Mouse (Mus musculus): ENCODE results near the gene Prss45.
"Not testable (repeated sequence)": the region's sequence is repeated elsewhere in the genome, so short reads cannot be mapped to it uniquely, and the experiment has no call there.

Gene Prss45

GRCm38 (mm10) chr9:110834411-110834810 lies at the start of gene Prss45:
Gene Prss45 (plus strand): TSS chr9:110834588.
- no peak for DNase-seq (ENCODE audit: low spot score)

GRCm38 (mm10) chr9:110788169-110788568 lies 46.2 kb upstream of the Prss45 start:
- DNase-seq (ENCODE audit: low spot score), result no peak

- no peak for DNase-seq (ENCODE audit: low spot score)
Observed at GRCm38 (mm10) chr9:110790462-110790861, 43.9 kb upstream of the Prss45 start.

GRCm38 (mm10) chr9:110797013-110797412 lies 37.4 kb upstream of the Prss45 start:
- DNase-seq (ENCODE audit: low spot score), result no peak

GRCm38 (mm10) chr9:110797866-110798265 lies 36.5 kb upstream of the Prss45 start, which contains the start of gene Prss42:
Gene Prss42 (plus strand): TSS chr9:110798166.
- no peak for DNase-seq (ENCODE audit: low spot score)

GRCm38 (mm10) chr9:110800834-110801479 lies 33.4 kb upstream of the Prss45 start:
- DNase-seq (ENCODE audit: low spot score), result no peak

GRCm38 (mm10) chr9:110803294-110803693 lies 31.1 kb upstream of the Prss45 start:
- DNase-seq (ENCODE audit: low spot score), result no peak

- no peak for DNase-seq (ENCODE audit: low spot score)
Observed at GRCm38 (mm10) chr9:110810051-110810450, 24.3 kb upstream of the Prss45 start.

GRCm38 (mm10) chr9:110813789-110814188 lies 20.6 kb upstream of the Prss45 start, which contains the start of gene Prss44:
Gene Prss44 (plus strand): TSS chr9:110813994.
- DNase-seq (ENCODE audit: low spot score), result no peak

GRCm38 (mm10) chr9:110820546-110820945 lies 13.8 kb upstream of the Prss45 start:
- not testable (repeated sequence) for DNase-seq (ENCODE audit: low spot score)

- no peak for DNase-seq (ENCODE audit: low spot score)
Observed at GRCm38 (mm10) chr9:110821436-110821835, 13.0 kb upstream of the Prss45 start.

GRCm38 (mm10) chr9:110825426-110825825 lies 9.0 kb upstream of the Prss45 start:
- DNase-seq (ENCODE audit: low spot score), result no peak

GRCm38 (mm10) chr9:110825832-110826231 lies 8.6 kb upstream of the Prss45 start:
- no peak for DNase-seq (ENCODE audit: low spot score)

- no peak for DNase-seq (ENCODE audit: low spot score)
Observed at GRCm38 (mm10) chr9:110826390-110826789, 8.0 kb upstream of the Prss45 start, which contains the start of gene Prss43. Gene Prss43 (plus strand): TSS chr9:110826690.

- DNase-seq (ENCODE audit: low spot score), result no peak
Observed at GRCm38 (mm10) chr9:110833021-110833420, 1.4 kb upstream of the Prss45 start.

- DNase-seq (ENCODE audit: low spot score), result no peak
Observed at GRCm38 (mm10) chr9:110834961-110835360, 573 bp downstream of the Prss45 start.

GRCm38 (mm10) chr9:110836112-110836511 lies 1.7 kb downstream of the Prss45 start:
- no peak for DNase-seq (ENCODE audit: low spot score)

GRCm38 (mm10) chr9:110840905-110841304 lies 6.5 kb downstream of the Prss45 start:
- DNase-seq (ENCODE audit: low spot score), result no peak

- no peak for DNase-seq (ENCODE audit: low spot score)
Observed at GRCm38 (mm10) chr9:110841438-110841837, 7.0 kb downstream of the Prss45 start.

- DNase-seq (ENCODE audit: low spot score), result no peak
Observed at GRCm38 (mm10) chr9:110844206-110844605, 9.8 kb downstream of the Prss45 start, which contains the start of gene Prss46. Gene Prss46 (plus strand): TSS chr9:110844506.

GRCm38 (mm10) chr9:110849162-110849561 lies 14.8 kb downstream of the Prss45 start:
- no peak for DNase-seq (ENCODE audit: low spot score)

- no peak for DNase-seq (ENCODE audit: low spot score)
Observed at GRCm38 (mm10) chr9:110855903-110856302, 21.5 kb downstream of the Prss45 start.

GRCm38 (mm10) chr9:110856920-110857319 lies 22.5 kb downstream of the Prss45 start:
- DNase-seq (ENCODE audit: low spot score), result no peak

Data from retina, embryonic 14.5 days (tissue).